Mouse (Mus musculus) kidney, adult 8-10 months (tissue): Measurements from ENCODE around the gene Gm10037.

ENCODE experiments used
- DNase-seq, 2 experiments: peaks; one replicate each; pipeline ENCODE4 v3.0.0; 2022

Gm10037 gene

DNA sequence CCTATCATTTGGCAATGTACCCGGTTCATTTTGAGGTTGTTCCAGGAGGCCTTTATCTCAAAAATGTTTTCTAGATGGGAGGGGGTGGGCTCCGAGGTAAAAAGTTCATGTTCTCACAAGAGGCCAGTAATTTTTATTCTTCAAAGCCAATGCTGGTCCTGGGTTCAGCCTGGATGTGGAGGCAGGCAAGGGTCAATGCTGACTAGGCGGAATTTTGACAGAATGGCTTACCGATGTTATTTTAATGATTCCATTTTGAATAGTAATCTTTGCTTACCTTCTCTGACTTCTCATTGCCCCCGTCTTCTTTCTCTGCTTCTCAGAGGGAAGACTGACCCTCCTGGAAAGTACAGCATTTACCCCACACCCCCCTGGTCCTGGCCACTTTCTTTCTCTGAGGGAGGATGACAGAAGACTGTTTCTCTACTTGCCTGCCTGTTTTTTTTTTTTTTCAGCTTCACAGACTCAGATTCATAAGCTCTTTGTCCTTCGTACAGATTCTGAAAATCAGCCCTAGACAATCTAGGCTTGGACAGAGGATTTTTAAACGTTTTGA lies 45.9 kb downstream of the Gm10037 start:
- DNase-seq, result no peak

DNA sequence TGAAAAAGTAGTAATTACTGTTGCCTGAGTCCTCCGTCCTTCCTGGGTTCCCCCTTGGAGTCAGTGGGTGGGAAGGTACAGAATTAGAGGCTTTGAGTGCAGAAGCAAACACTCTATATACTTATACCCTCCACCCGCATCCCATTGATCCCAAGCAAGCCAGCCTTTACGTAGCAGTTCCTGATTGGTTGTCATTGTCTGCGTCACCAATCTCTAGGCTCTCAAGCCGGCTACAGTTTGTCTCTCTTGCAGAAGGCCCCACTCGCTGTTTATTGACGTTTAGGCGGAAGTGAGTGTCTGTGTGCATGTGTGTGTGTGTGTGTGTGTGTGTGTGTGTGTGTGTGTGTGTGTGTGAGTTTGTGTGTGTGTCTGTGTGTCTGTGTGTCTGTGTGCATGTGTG lies 53.1 kb downstream of the Gm10037 start:
- DNase-seq, result no peak
